Mouse (Mus musculus) embryonic facial prominence, embryonic 11.5 days (tissue): ENCODE measurements around the gene Gemin4. TPM values are rescaled to one million over a fixed set of nuclear protein-coding genes. Genes with fewer than 3 reads are reported as not detected.

Experiments used
- ATAC-seq: fragments of 200-750 bp; cut with Nextera tagmentation; replicated peaks from 2 replicates; pipeline ENCODE4 v1.8.0; 2017; ENCODE audit warnings: low read depth; ENCODE audit not compliant: insufficient number of reproducible peaks, low FRiP score, low TSS enrichment
- DNase-seq: peaks from one replicate; pipeline ENCODE4 v3.0.0-alpha.2; 2015; ENCODE audit warnings: low spot score
- H3K27ac ChIP-seq: fragments of 300-500 bp; sonication (generic); replicated peaks from 2 replicates; pipeline ENCODE4 v1.5.1; 2014; ENCODE audit warnings: mild to moderate bottlenecking, low read depth, low read length, control low read depth
- H3K27me3 ChIP-seq: fragments of 300-500 bp; sonication (generic); 2 replicates; pipeline ENCODE4 v1.6.1; 2014; ENCODE audit warnings: mild to moderate bottlenecking, low read length, moderate library complexity, mixed read lengths; ENCODE audit not compliant: control insufficient read depth, insufficient read depth
- H3K36me3 ChIP-seq: fragments of 300-500 bp; sonication (generic); replicated peaks from 2 replicates; pipeline ENCODE4 v1.6.1; 2014; ENCODE audit warnings: low read depth, mild to moderate bottlenecking, low read length, moderate library complexity, mixed read lengths; ENCODE audit not compliant: control insufficient read depth, insufficient read depth
- H3K4me1 ChIP-seq: fragments of 300-500 bp; sonication (generic); 2 replicates; pipeline ENCODE4 v1.6.1; 2014; ENCODE audit warnings: low read length, mixed read lengths; ENCODE audit not compliant: control insufficient read depth, insufficient read depth
- H3K4me2 ChIP-seq: fragments of 300-500 bp; sonication (generic); 2 replicates; pipeline ENCODE4 v1.6.1; 2014; ENCODE audit warnings: low read depth, mild to moderate bottlenecking, control low read depth, low read length, moderate library complexity
- H3K4me3 ChIP-seq: fragments of 300-500 bp; sonication (generic); 2 replicates; pipeline ENCODE4 v1.5.1; 2014; ENCODE audit warnings: low read depth, low read length, control low read depth
- H3K9ac ChIP-seq: fragments of 300-500 bp; sonication (generic); replicated peaks from 2 replicates; pipeline ENCODE4 v1.6.1; 2014; ENCODE audit warnings: mild to moderate bottlenecking, control low read depth, low read length
- H3K9me3 ChIP-seq: fragments of 300-500 bp; sonication (generic); replicated peaks from 2 replicates; pipeline ENCODE4 v1.6.1; 2016; ENCODE audit warnings: mild to moderate bottlenecking, low read length, inconsistent platforms, mixed read lengths; ENCODE audit not compliant: control insufficient read depth
- WGBS: fragments of 180-500 bp; shearing (Covaris S2); extraction: QIAGEN DNeasy Blood & Tissue Kit; methylation state at CpG from one replicate; pipeline ENCODE4 v1.1.7; 2014; 5-methylcytosine and 5-hydroxymethylcytosine counted together
- polyA plus RNA-seq: library from polyadenylated mRNA; unstranded; fragments of >200 nt; fragmentation: Nextera tagmentation; extraction: Ambion mirVana; gene quantifications from 2 replicates; pipeline ENCODE4 v1.2.1, GENCODE M21; 2014

Gene Gemin4
- polyA plus RNA-seq, 1 experiment from 2014 or later = 54.7 TPM

- H3K27me3 ChIP-seq = no peaks in the 10 kb centered on the region
- DNase-seq (peak; percentile 96), ATAC-seq (peak; percentile 83)
- peak within 1 kb of the TSS; percentile 77 for H3K4me3 ChIP-seq
- H3K4me2 ChIP-seq = peak within 1 kb of the TSS; percentile 87
- no peaks in the 10 kb centered on the region for H3K36me3 ChIP-seq
- H3K9me3 ChIP-seq = no peaks in the 10 kb centered on the region
- H3K4me1 ChIP-seq = no peaks in the 10 kb centered on the region
- peak within 1 kb of the TSS; percentile 78 for H3K9ac ChIP-seq
- WGBS = under 1% methylated on average over 61 of the region's 61 CpGs
- H3K27ac ChIP-seq = peak within 1 kb of the TSS; percentile 63; the same call in 1 of the 2 replicates
Observed at GRCm38 (mm10) chr11:76242901-76243810, 25.7 kb upstream of the Gemin4 start, which contains the start of the genes Mrm3 and Glod4. Gene Mrm3 (plus strand): TSS chr11:76243715. Gene Glod4 (minus strand): TSS chr11:76243725.

DNA sequence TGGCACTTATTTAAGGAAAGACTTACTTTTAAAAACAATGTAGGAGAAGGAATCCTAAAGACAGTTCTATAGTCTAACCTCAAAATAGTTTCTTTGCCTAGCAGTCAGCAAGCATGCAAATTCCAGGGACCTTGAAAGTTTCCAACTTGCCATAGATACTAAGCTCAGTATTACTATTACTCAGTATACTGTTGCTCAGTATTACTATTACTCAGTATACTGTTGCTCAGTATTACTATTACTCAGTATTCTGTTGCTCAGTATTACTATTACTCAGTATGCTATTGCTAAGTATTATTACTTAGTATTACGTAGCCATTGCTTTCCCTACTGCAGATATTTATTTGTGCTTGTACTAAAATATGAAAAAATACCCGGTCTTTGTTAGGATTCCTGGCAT is 22.3 kb upstream of the Gemin4 start:
- WGBS = 98% methylated on average over 2 of the region's 2 CpGs
- Histone ChIP-seq H3K27ac (no peak overlapping the region), H3K36me3 (no peaks in the 10 kb centered on the region; the same call in 1 of the 2 replicates)

GRCm38 (mm10) chr11:76236136-76236535 is 18.7 kb upstream of the Gemin4 start:
- no peak overlapping the region for H3K9ac ChIP-seq
- H3K4me2 ChIP-seq = no peak overlapping the region
- no peak overlapping the region for H3K27ac ChIP-seq
- DNase-seq = no peak
- WGBS = 94% methylated on average over 3 of the region's 3 CpGs
- no peak for ATAC-seq
- H3K27me3 ChIP-seq = no peaks in the 10 kb centered on the region
- H3K36me3 ChIP-seq = no peaks in the 10 kb centered on the region; the same call in none of the 2 replicates
- no peak overlapping the region for H3K4me3 ChIP-seq
- no peaks in the 10 kb centered on the region for H3K4me1 ChIP-seq
- H3K9me3 ChIP-seq = no peaks in the 10 kb centered on the region

More for the DNA sequence above, 22.3 kb upstream of the Gemin4 start:
- H3K4me1 ChIP-seq = no peaks in the 10 kb centered on the region
- no peak overlapping the region for H3K4me2 ChIP-seq
- no peak overlapping the region for H3K9ac ChIP-seq
- ATAC-seq (no peak), DNase-seq (no peak)
- H3K4me3 ChIP-seq = no peak overlapping the region
- H3K27me3 ChIP-seq = no peaks in the 10 kb centered on the region
- no peaks in the 10 kb centered on the region for H3K9me3 ChIP-seq

DNA sequence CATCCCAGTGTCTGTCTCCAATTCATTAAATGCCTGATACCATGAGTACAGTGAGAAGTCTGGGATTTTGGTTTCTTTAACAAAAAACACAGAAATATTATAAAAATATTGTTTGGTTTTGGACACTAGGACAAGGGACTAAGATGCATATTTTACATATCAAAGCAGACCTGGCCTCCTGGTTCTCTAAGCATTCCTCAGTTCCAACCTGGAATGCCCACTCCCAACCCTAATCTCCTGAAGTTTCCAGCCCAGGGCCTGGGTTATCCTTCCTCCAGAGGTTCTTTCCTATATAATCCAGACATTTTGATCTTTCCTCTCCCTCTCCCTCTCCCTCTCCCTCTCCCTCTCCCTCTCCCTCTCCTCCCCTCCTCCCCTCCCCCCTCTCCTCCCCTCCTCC is 7.6 kb upstream of the Gemin4 start:
- Histone ChIP-seq H3K27ac (no peak overlapping the region), H3K9me3 (no peaks in the 10 kb centered on the region), H3K36me3 (no peaks in the 10 kb centered on the region; the same call in 1 of the 2 replicates), H3K4me3 (no peak overlapping the region), H3K4me1 (no peaks in the 10 kb centered on the region), H3K4me2 (no peak overlapping the region), H3K9ac (no peak overlapping the region), H3K27me3 (no peaks in the 10 kb centered on the region)
- ATAC-seq = no peak
- DNase-seq = no peak

- no peak for ATAC-seq
- no peaks in the 10 kb centered on the region for H3K9me3 ChIP-seq
Observed at GRCm38 (mm10) chr11:76224631-76225030, 7.2 kb upstream of the Gemin4 start.

DNA sequence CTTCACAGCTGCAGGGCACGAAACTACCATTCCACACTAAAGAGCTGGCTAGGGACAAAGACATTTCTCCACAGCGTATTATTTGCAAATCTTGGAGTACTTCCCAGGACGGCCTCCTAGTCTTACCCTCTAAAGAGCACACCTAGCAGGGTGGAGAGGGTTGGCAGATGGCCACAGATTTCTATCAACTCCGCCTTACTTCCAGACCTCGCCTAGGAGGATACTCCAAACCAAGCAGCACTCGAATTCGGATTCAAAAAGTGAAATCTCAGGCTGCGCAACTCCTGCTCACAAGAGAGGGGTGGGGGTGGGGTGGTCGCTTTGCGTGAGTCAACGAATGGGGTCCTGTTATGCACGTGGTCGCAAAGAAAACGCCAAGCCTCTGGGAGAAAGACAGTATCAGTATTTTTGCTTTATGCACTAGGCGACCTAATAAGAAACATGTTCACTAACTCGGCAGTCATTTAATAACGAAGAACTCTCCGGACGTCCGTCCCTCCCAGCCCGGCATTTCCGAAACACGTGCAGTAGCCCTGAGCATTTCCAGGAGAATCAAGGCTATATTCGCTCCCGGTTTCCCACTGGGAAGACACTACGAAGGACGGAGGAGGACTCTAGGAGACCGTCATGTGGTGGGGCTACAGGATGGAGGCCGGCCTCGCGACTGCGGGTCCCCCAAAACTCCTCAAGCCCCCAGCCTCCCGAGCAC is 629 bp downstream of the Gemin4 start:
- peak overlapping the region; percentile 95 for H3K9ac ChIP-seq
- H3K27ac ChIP-seq = peak overlapping the region; percentile 82
- H3K4me3 ChIP-seq = peak overlapping the region; percentile 79
- DNase-seq (peak; percentile 57), ATAC-seq (peak; percentile 15; the same call in 1 of the 2 replicates)
- H3K27me3 ChIP-seq = no peaks in the 10 kb centered on the region
- H3K4me1 ChIP-seq = no peaks in the 10 kb centered on the region
- H3K4me2 ChIP-seq = peak overlapping the region; percentile 67
- no peaks in the 10 kb centered on the region for H3K9me3 ChIP-seq
- H3K36me3 ChIP-seq = peaks cover 8% of the 10 kb centered on the region
- WGBS = 5% methylated on average over 33 of the region's 33 CpGs

More at GRCm38 (mm10) chr11:76224631-76225030, 7.2 kb upstream of the Gemin4 start:
- DNase-seq = no peak
- Histone ChIP-seq H3K27ac (no peak overlapping the region), H3K4me1 (no peaks in the 10 kb centered on the region), H3K27me3 (no peaks in the 10 kb centered on the region), H3K4me3 (no peak overlapping the region), H3K9ac (no peak overlapping the region), H3K36me3 (no peaks in the 10 kb centered on the region; the same call in 1 of the 2 replicates), H3K4me2 (no peak overlapping the region)
- WGBS = 91% methylated on average over 5 of the region's 5 CpGs

DNA sequence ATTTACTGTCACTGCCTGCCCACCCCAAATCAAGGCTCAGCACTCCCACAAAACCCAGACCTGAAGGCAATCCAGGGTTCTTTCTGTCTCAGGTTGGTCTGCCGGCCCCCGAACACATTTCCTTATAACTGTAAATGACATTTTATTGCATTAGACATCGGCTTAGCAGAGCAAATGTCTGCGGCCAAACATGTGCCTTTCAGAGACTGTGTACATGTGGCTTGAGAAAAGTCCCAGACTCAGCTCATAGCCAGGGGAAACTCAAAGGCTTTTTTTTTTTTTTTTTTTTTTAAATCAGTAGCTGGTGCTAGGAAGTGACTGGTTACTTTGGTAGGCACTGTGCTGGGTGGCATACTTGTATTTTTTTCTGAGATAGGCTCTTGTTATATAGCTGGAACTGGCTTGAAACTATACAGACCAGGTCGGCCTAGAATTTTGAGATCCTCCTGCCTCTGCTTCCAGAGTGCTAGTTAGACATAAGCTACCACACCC is 1.4 kb downstream of the Gemin4 start:
- Histone ChIP-seq H3K9ac (peak overlapping the region; percentile 95; the same call in 1 of the 2 replicates), H3K4me1 (no peaks in the 10 kb centered on the region), H3K9me3 (no peaks in the 10 kb centered on the region), H3K27ac (no peak overlapping the region), H3K36me3 (peaks cover 8% of the 10 kb centered on the region), H3K4me3 (peak overlapping the region; percentile 79), H3K27me3 (no peaks in the 10 kb centered on the region), H3K4me2 (peak overlapping the region; percentile 67)
- ATAC-seq (no peak), DNase-seq (no peak)
- WGBS = 91% methylated on average over 5 of the region's 5 CpGs
